Mouse (Mus musculus) embryo, embryonic 10.5 days (tissue): ENCODE results near the gene Zcchc12.

Experiments used
- DNase-seq: peaks from one replicate; pipeline ENCODE4 v3.0.0-alpha.2; 2015; ENCODE audit warnings: low spot score

The Zcchc12 gene

DNA sequence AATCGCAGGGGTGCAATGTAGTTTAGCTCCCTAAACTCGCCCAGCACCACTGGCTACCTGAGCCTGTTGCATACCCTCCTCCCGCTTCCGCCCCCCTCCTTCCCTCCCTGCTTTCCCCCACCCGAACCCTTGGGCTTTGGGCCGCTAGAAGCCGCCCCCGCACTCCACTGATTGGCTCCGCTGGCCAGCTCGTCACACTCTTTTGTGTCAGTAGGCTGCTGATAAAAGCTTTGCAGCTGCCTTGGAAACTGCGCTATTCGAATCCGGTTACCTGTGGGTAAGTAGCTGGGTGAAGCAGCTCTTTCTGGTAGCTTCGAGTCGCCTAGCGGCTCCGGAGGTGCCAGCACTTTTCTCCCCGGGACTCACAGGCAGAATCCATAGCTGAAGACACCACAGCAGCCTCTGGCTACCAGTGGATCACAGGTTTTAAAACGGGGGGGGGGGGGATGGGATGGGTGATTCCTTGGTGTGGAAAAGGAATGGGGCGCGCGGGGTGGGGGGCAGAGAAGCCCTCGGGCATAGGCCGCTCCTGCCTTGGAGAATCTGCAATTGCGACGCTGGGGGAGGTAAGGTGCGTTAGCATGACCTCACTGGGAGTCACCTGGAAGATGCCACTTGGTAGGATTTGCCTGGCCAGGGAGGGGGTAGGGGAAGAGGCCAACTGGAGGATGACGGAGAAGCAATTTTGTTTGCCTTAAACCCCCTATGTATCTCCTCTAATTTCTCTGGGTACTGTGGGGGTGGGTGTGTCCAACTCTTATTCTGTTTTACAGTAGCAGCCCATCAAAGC lies at the start of gene Zcchc12:
Gene Zcchc12, plus strand, starts transcription at position 169 of the 790 bp plus-strand sequence.
- peak; percentile 52 for DNase-seq

- DNase-seq, result no peak
Observed at GRCm38 (mm10) chrX:36146746-36147145, 49.0 kb upstream of the Zcchc12 start.

- DNase-seq, result no peak
Observed at GRCm38 (mm10) chrX:36150100-36150499, 45.6 kb upstream of the Zcchc12 start.

GRCm38 (mm10) chrX:36156677-36157076 lies 39.0 kb upstream of the Zcchc12 start:
- DNase-seq, result no peak

GRCm38 (mm10) chrX:36161567-36161966 lies 34.1 kb upstream of the Zcchc12 start:
- DNase-seq, result peak; percentile 29

- peak; percentile 67 for DNase-seq
Observed at GRCm38 (mm10) chrX:36183625-36184024, 12.1 kb upstream of the Zcchc12 start.

- DNase-seq, result no peak
Observed at GRCm38 (mm10) chrX:36186036-36186435, 9.7 kb upstream of the Zcchc12 start.

DNA sequence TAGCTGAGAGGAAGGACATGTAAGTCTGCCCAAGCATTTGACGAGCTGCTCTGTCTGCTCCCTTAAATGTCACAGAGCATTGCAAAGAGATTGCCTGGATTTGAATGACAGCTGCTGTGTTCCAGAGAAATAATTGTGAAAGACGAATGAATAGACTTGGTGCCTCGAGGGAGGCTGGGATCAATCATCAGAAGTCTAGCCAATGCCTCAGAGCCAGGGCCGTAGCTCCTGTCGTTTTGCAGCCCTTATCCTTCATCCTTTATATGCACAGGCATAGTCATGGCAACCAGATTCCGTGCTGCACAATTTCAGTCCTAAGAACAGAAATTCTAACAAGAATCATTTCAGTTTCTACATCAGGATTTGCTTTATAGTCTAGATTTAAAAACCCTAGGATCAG lies 9.3 kb upstream of the Zcchc12 start:
- no peak for DNase-seq

DNA sequence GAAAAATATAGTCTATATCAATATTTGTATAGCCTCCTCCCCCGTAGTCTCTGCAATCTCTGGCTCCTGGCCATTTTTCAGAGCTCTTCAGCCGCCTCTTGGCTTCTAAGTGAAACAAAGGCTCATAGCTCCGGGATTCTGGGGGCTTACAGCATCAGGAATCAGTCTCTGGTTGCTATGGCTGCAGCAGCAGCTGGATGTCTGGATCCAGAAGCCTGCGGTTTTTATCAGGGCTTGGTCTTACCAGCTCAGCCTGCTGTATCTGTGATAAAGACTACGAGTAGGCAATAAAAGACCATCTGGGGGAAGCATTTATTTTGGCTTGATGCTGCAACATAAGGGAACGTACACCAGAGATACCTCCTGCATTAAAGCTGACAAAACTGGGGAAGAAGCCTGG lies 1.8 kb upstream of the Zcchc12 start:
- DNase-seq, result peak; percentile 37

- DNase-seq, result no peak
Observed at GRCm38 (mm10) chrX:36209554-36209953, 13.8 kb downstream of the Zcchc12 start.

- DNase-seq, result no peak
Observed at GRCm38 (mm10) chrX:36211216-36211615, 15.5 kb downstream of the Zcchc12 start.

GRCm38 (mm10) chrX:36221366-36221765 lies 25.7 kb downstream of the Zcchc12 start:
- DNase-seq, result no peak

- peak; percentile 77 for DNase-seq
Observed at GRCm38 (mm10) chrX:36225777-36226176, 30.1 kb downstream of the Zcchc12 start.

DNA sequence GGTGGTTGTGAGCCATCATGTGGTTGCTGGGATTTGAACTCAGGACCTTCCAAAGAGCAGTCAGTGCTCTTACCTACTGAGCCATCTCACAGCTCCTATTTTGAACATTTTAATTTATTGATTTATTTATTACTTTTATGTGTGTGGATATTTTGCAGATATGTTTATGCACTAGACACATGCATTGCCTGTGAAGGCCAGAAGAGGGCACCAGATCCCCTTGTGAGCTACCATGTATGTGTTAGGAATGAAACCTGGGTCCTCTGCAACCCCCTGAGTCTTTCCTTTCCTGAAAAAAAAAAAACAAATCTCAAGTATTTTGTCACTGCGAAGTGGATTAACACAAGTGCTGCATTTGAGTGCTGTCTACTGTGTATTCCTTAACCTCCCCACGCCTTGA lies 30.9 kb downstream of the Zcchc12 start:
- DNase-seq, result peak; percentile 60

DNA sequence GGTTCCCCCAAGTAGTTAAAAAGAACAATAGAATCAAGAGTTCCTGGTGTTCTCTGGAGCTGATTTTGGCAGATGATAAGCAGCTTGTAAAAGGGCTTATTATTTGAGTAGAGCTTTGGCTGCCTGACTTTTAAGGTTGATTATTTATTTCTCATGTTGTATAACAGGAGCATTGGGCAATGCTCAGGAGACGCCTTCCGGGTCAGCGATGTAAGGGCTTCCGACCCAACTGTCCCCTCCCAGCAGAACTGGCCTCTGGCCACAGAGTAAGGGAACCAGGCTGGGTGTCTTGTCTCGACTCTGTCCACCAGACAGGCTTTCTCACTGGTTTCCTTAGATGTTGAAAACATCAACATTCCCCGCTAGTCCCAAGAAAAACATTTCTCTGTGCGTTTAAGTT lies 33.2 kb downstream of the Zcchc12 start:
- no peak for DNase-seq

DNA sequence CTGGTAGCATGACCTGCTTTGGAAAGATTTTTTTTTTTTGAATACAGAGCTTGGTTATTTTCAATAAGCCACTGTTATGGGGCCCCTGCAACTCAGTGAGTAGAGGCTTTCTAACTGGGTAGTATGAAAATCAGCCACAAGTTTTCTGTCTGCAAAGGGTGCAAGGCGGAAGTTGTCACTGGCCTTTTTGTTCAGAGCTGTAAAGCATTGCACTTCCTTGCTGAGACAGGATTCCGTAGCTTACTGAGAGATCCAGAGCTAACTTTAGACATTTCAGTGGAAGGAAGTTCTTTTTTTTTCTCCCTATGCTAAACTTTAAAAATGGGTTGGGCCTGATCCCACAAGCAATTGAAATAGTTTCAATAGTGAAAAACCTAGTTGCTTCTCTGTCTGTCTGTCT lies 33.6 kb downstream of the Zcchc12 start:
- no peak for DNase-seq

GRCm38 (mm10) chrX:36235652-36236051 lies 39.9 kb downstream of the Zcchc12 start:
- no peak for DNase-seq
